Mouse (Mus musculus) kidney, postnatal 36 days (tissue): ENCODE measurements around the gene Gpa33.

Source experiments
- DNase-seq, 2 experiments: peaks; one replicate each; pipeline ENCODE4 v3.0.0; 2021 to 2022; ENCODE audit warnings: mixed read lengths in 2 of 2

Gpa33 gene

GRCm38 (mm10) chr1:166165159-166165558 is 35.1 kb downstream of the Gpa33 start:
- DNase-seq, result no peak

- no peak for DNase-seq
These were observed 37.4 kb downstream of the Gpa33 start for GRCm38 (mm10) chr1:166167405-166167804.

GRCm38 (mm10) chr1:166168017-166168416 is 38.0 kb downstream of the Gpa33 start:
- no peak for DNase-seq

GRCm38 (mm10) chr1:166169713-166170112 is 39.7 kb downstream of the Gpa33 start:
- DNase-seq, result no peak

GRCm38 (mm10) chr1:166170852-166171251 is 40.8 kb downstream of the Gpa33 start:
- no peak for DNase-seq

GRCm38 (mm10) chr1:166172992-166173391 is 43.0 kb downstream of the Gpa33 start:
- no peak for DNase-seq

- no peak for DNase-seq
These were observed 43.6 kb downstream of the Gpa33 start for GRCm38 (mm10) chr1:166173621-166174020.

DNA sequence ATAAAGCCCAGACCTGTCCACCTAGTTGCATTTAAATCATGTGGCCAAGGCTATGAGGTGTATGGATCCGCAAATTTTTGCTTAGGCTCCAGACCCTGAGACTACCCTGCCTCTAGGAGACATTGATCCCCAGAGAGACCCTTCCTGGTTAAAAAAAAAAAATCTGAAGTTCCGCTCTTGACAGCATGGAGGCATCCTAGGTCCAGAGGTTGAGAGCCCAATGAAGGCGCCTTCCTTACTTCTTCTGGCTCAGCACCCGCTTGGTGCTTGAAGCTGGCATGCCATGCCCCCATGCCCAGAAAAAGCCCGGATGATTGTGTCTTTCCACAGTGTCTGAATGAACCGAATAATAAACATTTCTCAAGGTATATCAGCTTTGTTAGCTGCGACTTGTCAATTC is 51.5 kb downstream of the Gpa33 start:
- DNase-seq, result no peak

- no peak for DNase-seq
These were observed 53.1 kb downstream of the Gpa33 start for GRCm38 (mm10) chr1:166182952-166183627.

GRCm38 (mm10) chr1:166184391-166185229 is 54.6 kb downstream of the Gpa33 start:
- DNase-seq, result no peak

DNA sequence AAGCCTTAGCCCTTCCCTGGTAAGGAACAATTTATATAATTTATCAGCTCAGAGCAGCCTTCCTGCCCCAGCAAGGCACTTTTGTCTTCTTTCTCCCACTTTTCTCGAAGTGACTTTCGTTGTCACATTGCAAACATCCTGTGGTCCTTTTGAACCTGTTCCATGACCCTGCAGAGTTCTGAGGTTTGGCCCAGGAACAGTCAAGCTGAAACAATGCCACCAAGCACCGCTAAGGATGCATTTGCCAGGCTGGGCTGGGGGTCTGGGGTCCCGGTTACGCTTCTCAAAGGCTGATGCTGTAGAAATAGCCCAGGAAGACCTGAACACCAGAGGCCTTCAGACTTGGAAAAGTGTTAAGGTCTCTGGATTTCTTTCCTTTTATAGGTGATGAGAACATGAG is 55.3 kb downstream of the Gpa33 start:
- DNase-seq, result no peak

DNA sequence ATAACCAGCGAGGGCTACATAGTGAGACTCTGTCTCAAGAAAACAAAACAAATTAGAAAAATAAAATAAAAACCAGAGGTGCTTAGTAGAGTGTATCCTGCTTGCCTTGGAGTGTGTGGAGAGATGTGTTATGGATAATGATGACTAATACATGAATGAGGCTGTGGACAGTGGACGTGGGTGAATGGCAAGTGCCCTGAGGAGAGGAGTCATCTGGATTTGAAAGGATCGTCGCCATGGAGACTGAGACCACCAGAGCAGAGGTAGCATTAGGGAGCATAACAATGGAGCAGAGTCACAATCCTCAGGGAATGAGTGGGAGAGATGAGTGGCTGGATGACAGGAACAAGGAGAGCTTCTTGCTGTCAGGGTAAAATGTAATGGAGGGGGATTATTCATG is 59.8 kb downstream of the Gpa33 start:
- DNase-seq, result no peak

DNA sequence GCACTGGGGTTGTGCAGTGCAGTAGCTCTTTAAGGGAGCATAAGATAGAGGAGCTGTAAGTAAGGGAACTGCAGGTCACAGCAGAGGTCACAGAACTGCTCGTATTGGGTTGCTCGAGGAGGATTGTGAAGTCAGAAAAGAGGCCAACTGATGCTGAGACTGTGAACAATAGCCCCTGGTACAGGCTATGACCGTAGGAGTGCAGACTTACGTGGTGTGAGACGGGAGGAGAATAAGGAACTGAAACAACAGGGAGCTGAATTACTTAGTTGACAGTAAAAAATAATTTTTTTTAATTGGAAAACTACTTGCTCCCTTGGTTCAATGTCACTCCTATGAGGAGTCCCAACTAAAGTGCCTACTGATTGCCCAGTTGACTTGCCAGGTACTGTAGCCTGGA is 74.1 kb downstream of the Gpa33 start:
- no peak for DNase-seq

DNA sequence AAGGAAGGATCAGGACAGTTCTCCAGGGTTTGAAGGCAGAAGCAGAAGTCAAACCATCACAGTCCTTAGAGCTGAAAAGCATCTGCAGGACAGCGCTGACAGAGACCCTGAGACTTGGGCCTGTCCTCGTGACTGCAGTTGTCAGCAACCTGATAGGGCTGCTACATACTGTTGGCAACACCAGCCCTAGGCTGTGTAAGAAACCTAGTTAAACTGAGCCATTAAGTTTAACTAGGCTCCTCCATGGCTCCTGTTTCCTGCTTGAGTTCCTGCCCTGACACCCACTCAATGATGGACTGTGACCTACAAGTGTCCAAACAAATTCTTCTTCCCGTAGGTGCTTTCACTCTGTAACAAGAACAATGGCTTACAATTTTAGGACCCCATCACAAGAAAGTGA is 75.1 kb downstream of the Gpa33 start:
- DNase-seq, result no peak

DNA sequence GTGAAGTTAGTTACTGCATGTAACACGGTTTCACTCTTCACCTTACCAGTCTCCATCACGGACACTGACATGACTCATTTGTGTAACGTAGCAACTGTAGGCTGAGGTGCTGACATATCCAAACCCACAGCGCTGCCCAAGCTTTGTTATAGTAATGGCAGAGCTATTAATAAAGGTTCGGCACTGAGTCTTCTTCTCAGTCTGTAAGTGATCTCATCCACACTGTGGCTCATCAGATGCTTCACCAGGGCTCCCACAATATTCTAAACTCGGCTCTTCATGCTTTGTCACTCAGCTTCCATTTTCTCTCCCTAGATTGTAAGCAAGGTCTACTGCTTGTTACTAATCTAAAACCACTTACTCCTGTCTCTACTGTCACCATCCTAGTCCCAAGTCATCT is 79.3 kb downstream of the Gpa33 start:
- no peak for DNase-seq

DNA sequence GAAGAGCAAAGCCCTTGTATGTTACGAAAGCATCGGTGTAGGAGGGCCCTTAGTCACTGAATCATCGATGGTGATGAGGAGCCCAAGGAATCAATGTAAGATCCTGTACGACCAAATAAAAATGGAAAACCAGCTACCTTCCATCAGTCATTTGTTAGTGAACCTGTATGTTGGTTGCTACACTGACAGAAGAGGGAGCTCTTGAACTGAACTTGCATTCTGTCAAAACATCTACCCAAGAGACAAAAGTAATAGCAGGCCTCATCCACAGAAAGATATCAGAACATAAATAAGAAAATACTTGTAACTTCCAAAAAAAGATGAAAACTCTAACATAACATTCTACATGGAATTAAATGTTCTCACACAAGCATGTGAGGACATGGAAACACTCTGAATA is 84.1 kb downstream of the Gpa33 start:
- DNase-seq, result peak in 1 of 2 experiments; percentile 24
